Mouse (Mus musculus): Measurements from ENCODE around the gene Zfp398. TPM values are rescaled to one million over a fixed set of nuclear protein-coding genes. Genes with fewer than 3 reads are reported as not detected.
"Not testable (repeated sequence)": the region's sequence is repeated elsewhere in the genome, so short reads cannot be mapped to it uniquely, and the experiment has no call there.

The Zfp398 gene
- total RNA-seq, 2 experiments from 2014 or later: 19.3 to 19.6 TPM

GRCm38 (mm10) chr6:47821236-47821635, 14.2 kb upstream of the Zfp398 start:
- intact Hi-C loops (cut with DNase I): no loop called here
- no peak for DNase-seq (ENCODE audit: low spot score in 2 of 2)

- intact Hi-C loops (cut with DNase I): no loop called here
- no peak for DNase-seq (ENCODE audit: low spot score in 2 of 2)
These were observed 13.7 kb upstream of the Zfp398 start for GRCm38 (mm10) chr6:47821776-47822175.

GRCm38 (mm10) chr6:47824241-47824640, 11.2 kb upstream of the Zfp398 start:
- DNase-seq (ENCODE audit: low spot score in 2 of 2): no peak
- intact Hi-C loops (cut with DNase I): no loop called here

GRCm38 (mm10) chr6:47827462-47827861, 8.0 kb upstream of the Zfp398 start:
- intact Hi-C loops (cut with DNase I): no loop called here
- DNase-seq (ENCODE audit: low spot score in 2 of 2): no peak

- intact Hi-C loops (cut with DNase I): no loop called here
- peak in 1 of 2 experiments; percentile 29 for DNase-seq (ENCODE audit: low spot score in 2 of 2)
These were observed 6.5 kb upstream of the Zfp398 start for GRCm38 (mm10) chr6:47828950-47829349.

- intact Hi-C loops (cut with DNase I): loop anchor here (1.0 to 2.0 kb wide), 2 partner anchors 31 to 42 kb away; no protein-coding TSS in a partner anchor
- peak; percentile 92 for DNase-seq (ENCODE audit: low spot score in 2 of 2)
These were observed 5.1 kb upstream of the Zfp398 start, which contains the start of gene Zfp786 for GRCm38 (mm10) chr6:47830104-47831078. TSS of gene Zfp786 (minus strand) at chr6:47830867.

- DNase-seq (ENCODE audit: low spot score in 2 of 2): no peak
- intact Hi-C loops (cut with DNase I): no loop called here
These were observed 3.2 kb upstream of the Zfp398 start for GRCm38 (mm10) chr6:47832220-47832619.

- intact Hi-C loops (cut with DNase I): loop anchor here (5.0 kb wide), 1 partner anchor 41 kb away; the partner anchor contains the start of gene Zfp282
- DNase-seq (ENCODE audit: low spot score in 2 of 2): peak in 1 of 2 experiments; percentile 50
These were observed 592 bp downstream of the Zfp398 start for GRCm38 (mm10) chr6:47835984-47836521.

- intact Hi-C loops (cut with DNase I): loop anchor here (5.0 kb wide), 1 partner anchor 40 kb away; the partner anchor contains the start of gene Zfp282
- no peak for DNase-seq (ENCODE audit: low spot score in 2 of 2)
These were observed 2.2 kb downstream of the Zfp398 start for GRCm38 (mm10) chr6:47837630-47838029.

GRCm38 (mm10) chr6:47841077-47841476, 5.6 kb downstream of the Zfp398 start:
- no peak for DNase-seq (ENCODE audit: low spot score in 2 of 2)
- intact Hi-C loops (cut with DNase I): no loop called here

- no peak for DNase-seq (ENCODE audit: low spot score in 2 of 2)
- intact Hi-C loops (cut with DNase I): no loop called here
These were observed 6.4 kb downstream of the Zfp398 start for GRCm38 (mm10) chr6:47841831-47842230.

GRCm38 (mm10) chr6:47842337-47842736, 6.9 kb downstream of the Zfp398 start:
- intact Hi-C loops (cut with DNase I): no loop called here
- no peak for DNase-seq (ENCODE audit: low spot score in 2 of 2)

- DNase-seq (ENCODE audit: low spot score in 2 of 2): no peak
- intact Hi-C loops (cut with DNase I): no loop called here
These were observed 10.3 kb downstream of the Zfp398 start for GRCm38 (mm10) chr6:47845779-47846178.

- intact Hi-C loops (cut with DNase I): no loop called here
- DNase-seq (ENCODE audit: low spot score in 2 of 2): no peak
These were observed 21.8 kb downstream of the Zfp398 start for GRCm38 (mm10) chr6:47857241-47857640.

- DNase-seq (ENCODE audit: low spot score in 2 of 2); intact Hi-C loops (cut with DNase I): not testable (repeated sequence)
These were observed 22.3 kb downstream of the Zfp398 start for GRCm38 (mm10) chr6:47857729-47858128.

GRCm38 (mm10) chr6:47872266-47872665, 36.8 kb downstream of the Zfp398 start:
- intact Hi-C loops (cut with DNase I): no loop called here
- no peak for DNase-seq (ENCODE audit: low spot score in 2 of 2)

- DNase-seq (ENCODE audit: low spot score in 2 of 2): no peak
- intact Hi-C loops (cut with DNase I): loop anchor here (1.0 to 5.0 kb wide), 2 partner anchors 40 to 43 kb away; partner anchors contain the start of genes Zfp212 and Zfp398
These were observed 41.6 kb downstream of the Zfp398 start, which contains the start of gene Zfp282 for GRCm38 (mm10) chr6:47877058-47877457. TSS of gene Zfp282 (plus strand) at chr6:47877204.

GRCm38 (mm10) chr6:47877461-47878132, 42.1 kb downstream of the Zfp398 start:
- intact Hi-C loops (cut with DNase I): loop anchor here (1.0 to 5.0 kb wide), 2 partner anchors 40 to 43 kb away; partner anchors contain the start of genes Zfp212 and Zfp398
- peak; percentile 92 to 94 for DNase-seq (ENCODE audit: low spot score in 2 of 2)

- DNase-seq (ENCODE audit: low spot score in 2 of 2): no peak
- intact Hi-C loops (cut with DNase I): loop anchor here (5.0 kb wide), 1 partner anchor 41 kb away; the partner anchor contains the start of gene Zfp398
These were observed 42.7 kb downstream of the Zfp398 start for GRCm38 (mm10) chr6:47878133-47878514.

GRCm38 (mm10) chr6:47878593-47878992, 43.1 kb downstream of the Zfp398 start:
- intact Hi-C loops (cut with DNase I): loop anchor here (5.0 kb wide), 1 partner anchor 41 kb away; the partner anchor contains the start of gene Zfp398
- no peak for DNase-seq (ENCODE audit: low spot score in 2 of 2)
